Mouse (Mus musculus): ENCODE data around the gene Rab12. TPM values are rescaled to one million over a fixed set of nuclear protein-coding genes. Genes with fewer than 3 reads are reported as not detected.
A peak's percentile ranks its signal among the peaks of the same experiment; 100 is the strongest.

Rab12 gene
- polyA plus RNA-seq, 1 experiment from 2014 or later, result 60.1 TPM

GRCm38 (mm10) chr17:66473205-66473604 lies 46.3 kb downstream of the Rab12 start:
- Histone ChIP-seq H3K36me3 (ENCODE audit: control insufficient read depth, insufficient read depth, low read length) (no peaks in the 10 kb centered on the region), H3K4me3 (ENCODE audit: low read depth, low read length) (no peak overlapping the region), H3K27ac (replicated peaks; ENCODE audit: low read depth, low read length) (no peak overlapping the region), H3K4me1 (ENCODE audit: control insufficient read depth, insufficient read depth, low read length) (no peaks in the 10 kb centered on the region), H3K9ac (ENCODE audit: low read depth, low read length) (no peak overlapping the region), H3K4me2 (ENCODE audit: low read depth, low read length) (no peak overlapping the region), H3K27me3 (replicated peaks; ENCODE audit: control insufficient read depth, insufficient read depth, low read length) (no peaks in the 10 kb centered on the region), H3K9me3 (ENCODE audit: control insufficient read depth, low read length) (no peaks in the 10 kb centered on the region)
- WGBS, result 89% methylated on average over 1 of the region's 1 CpGs
- DNase-seq (ENCODE audit: low spot score), result no peak
- no peak for ATAC-seq (ENCODE audit: low read depth)

DNA sequence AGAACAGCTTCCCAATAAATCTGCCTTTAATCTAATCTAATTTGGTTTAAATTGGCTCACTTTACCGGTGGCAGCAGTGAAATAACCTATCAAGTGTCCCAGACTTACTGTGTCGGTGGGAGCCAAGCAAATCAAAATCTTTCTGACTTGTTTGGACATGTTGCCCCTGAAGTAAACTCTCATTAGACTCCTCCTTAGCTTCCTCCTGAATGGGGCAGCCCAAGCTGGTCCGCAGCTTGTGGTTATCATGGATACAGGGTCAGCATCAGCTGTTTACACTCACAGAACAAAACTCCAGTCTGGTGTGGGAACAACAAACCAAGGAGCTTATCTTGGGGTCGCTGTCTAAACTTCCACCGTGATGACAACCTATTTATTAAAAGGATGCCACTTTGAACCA lies 47.8 kb downstream of the Rab12 start:
- ATAC-seq (ENCODE audit: low read depth) (no peak), DNase-seq (ENCODE audit: low spot score) (no peak)
- H3K4me2 ChIP-seq (ENCODE audit: low read depth, low read length), result no peak overlapping the region
- H3K27ac ChIP-seq (replicated peaks; ENCODE audit: low read depth, low read length), result no peak overlapping the region
- WGBS, result 64% methylated on average over 5 of the region's 5 CpGs
- H3K4me1 ChIP-seq (ENCODE audit: control insufficient read depth, insufficient read depth, low read length), result no peaks in the 10 kb centered on the region
- no peaks in the 10 kb centered on the region for H3K27me3 ChIP-seq (replicated peaks; ENCODE audit: control insufficient read depth, insufficient read depth, low read length)
- no peak overlapping the region for H3K4me3 ChIP-seq (ENCODE audit: low read depth, low read length)
- no peaks in the 10 kb centered on the region for H3K9me3 ChIP-seq (ENCODE audit: control insufficient read depth, low read length)
- no peak overlapping the region for H3K9ac ChIP-seq (ENCODE audit: low read depth, low read length)
- H3K36me3 ChIP-seq (ENCODE audit: control insufficient read depth, insufficient read depth, low read length), result no peaks in the 10 kb centered on the region

DNA sequence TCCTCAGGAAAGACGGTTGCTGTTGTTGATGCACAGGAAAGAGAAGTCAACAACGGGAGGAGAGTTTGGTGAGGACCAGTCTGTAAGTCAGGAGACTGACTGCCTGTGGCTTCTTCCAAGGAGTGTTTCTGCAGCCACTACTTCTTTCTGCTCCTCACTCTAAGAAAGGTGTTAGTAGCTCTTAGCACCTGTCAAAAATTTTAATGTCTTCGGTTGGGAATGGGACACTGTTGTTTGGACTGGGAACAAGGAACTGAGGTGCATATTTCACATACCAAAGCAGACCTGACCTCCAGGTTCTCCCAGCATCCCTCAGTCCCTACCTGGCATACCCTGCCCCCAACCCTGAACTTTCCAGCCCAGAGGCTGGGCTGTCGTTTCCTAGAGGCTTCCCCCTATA lies 48.3 kb downstream of the Rab12 start:
- Histone ChIP-seq H3K9me3 (ENCODE audit: control insufficient read depth, low read length) (no peaks in the 10 kb centered on the region), H3K4me2 (ENCODE audit: low read depth, low read length) (no peak overlapping the region), H3K4me3 (ENCODE audit: low read depth, low read length) (no peak overlapping the region), H3K4me1 (ENCODE audit: control insufficient read depth, insufficient read depth, low read length) (no peaks in the 10 kb centered on the region), H3K9ac (ENCODE audit: low read depth, low read length) (no peak overlapping the region), H3K27ac (replicated peaks; ENCODE audit: low read depth, low read length) (no peak overlapping the region), H3K36me3 (ENCODE audit: control insufficient read depth, insufficient read depth, low read length) (no peaks in the 10 kb centered on the region), H3K27me3 (replicated peaks; ENCODE audit: control insufficient read depth, insufficient read depth, low read length) (no peaks in the 10 kb centered on the region)
- ATAC-seq (ENCODE audit: low read depth), result no peak
- DNase-seq (ENCODE audit: low spot score), result no peak
- 70% methylated on average over 4 of the region's 4 CpGs for WGBS

DNA sequence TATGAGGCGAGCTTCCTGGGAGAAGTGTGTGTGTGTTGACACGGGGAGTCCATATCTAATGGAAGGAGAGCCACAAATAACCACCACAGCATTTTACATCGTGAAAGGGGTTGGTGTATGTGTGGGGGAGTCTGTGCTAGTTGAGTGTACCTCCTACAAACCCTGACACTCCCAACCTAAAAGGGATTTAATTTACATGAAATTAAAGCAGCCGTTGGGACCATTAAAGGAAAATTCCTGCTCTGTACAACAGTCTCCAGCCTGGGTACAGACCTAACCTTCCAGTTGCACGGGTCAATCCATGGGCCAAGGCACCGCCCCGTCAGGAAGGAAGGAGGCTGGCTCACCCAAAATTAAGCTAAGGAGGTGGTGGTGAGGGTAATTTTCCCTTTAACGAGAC lies 49.5 kb downstream of the Rab12 start:
- ATAC-seq (ENCODE audit: low read depth) (no peak), DNase-seq (ENCODE audit: low spot score) (no peak)
- WGBS, result 34% methylated on average over 7 of the region's 8 CpGs
- no peaks in the 10 kb centered on the region for H3K9me3 ChIP-seq (ENCODE audit: control insufficient read depth, low read length)
- no peak overlapping the region for H3K4me2 ChIP-seq (ENCODE audit: low read depth, low read length)
- no peak overlapping the region for H3K27ac ChIP-seq (replicated peaks; ENCODE audit: low read depth, low read length)
- H3K9ac ChIP-seq (ENCODE audit: low read depth, low read length), result no peak overlapping the region
- no peak overlapping the region for H3K4me3 ChIP-seq (ENCODE audit: low read depth, low read length)
- H3K27me3 ChIP-seq (replicated peaks; ENCODE audit: control insufficient read depth, insufficient read depth, low read length), result no peaks in the 10 kb centered on the region
- no peaks in the 10 kb centered on the region for H3K36me3 ChIP-seq (ENCODE audit: control insufficient read depth, insufficient read depth, low read length)
- H3K4me1 ChIP-seq (ENCODE audit: control insufficient read depth, insufficient read depth, low read length), result no peaks in the 10 kb centered on the region

GRCm38 (mm10) chr17:66457278-66457677 lies 62.3 kb downstream of the Rab12 start:
- Histone ChIP-seq H3K36me3 (ENCODE audit: control insufficient read depth, insufficient read depth, low read length) (no peaks in the 10 kb centered on the region), H3K27ac (replicated peaks; ENCODE audit: low read depth, low read length) (no peak overlapping the region), H3K27me3 (replicated peaks; ENCODE audit: control insufficient read depth, insufficient read depth, low read length) (no peaks in the 10 kb centered on the region), H3K4me1 (ENCODE audit: control insufficient read depth, insufficient read depth, low read length) (no peaks in the 10 kb centered on the region), H3K4me2 (ENCODE audit: low read depth, low read length) (no peak overlapping the region), H3K9ac (ENCODE audit: low read depth, low read length) (no peak overlapping the region), H3K4me3 (ENCODE audit: low read depth, low read length) (no peak overlapping the region), H3K9me3 (ENCODE audit: control insufficient read depth, low read length) (no peaks in the 10 kb centered on the region)
- ATAC-seq (ENCODE audit: low read depth), result no peak
- 76% methylated on average over 1 of the region's 1 CpGs for WGBS
- DNase-seq (ENCODE audit: low spot score), result no peak

DNA sequence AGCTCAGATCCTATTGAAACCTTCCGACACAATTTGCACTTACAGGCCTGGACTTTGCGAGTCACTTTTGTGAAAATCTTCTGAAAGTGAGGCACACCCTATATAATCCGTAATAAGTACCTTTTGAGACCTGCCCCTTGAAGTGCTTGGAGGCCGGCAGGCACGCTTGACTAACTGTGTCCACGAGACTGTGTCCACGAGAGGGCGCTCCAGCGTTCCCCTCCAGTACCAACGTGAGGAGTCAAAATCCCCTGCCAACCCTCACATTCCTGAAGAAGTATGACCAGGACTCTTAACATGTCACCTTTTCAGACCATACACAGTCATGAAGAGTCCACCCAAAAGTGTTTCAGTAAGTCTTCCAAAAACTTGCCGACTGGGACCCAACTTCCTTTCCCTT lies 68.4 kb downstream of the Rab12 start:
- Histone ChIP-seq H3K4me3 (ENCODE audit: low read depth, low read length) (0 out of 2 replicates have a peak overlapping the region, but pooled peaks have one; percentile 79), H3K27ac (replicated peaks; ENCODE audit: low read depth, low read length) (no peak overlapping the region), H3K4me2 (ENCODE audit: low read depth, low read length) (peak overlapping the region; percentile 98), H3K27me3 (replicated peaks; ENCODE audit: control insufficient read depth, insufficient read depth, low read length) (peaks cover 35% of the 10 kb centered on the region), H3K9ac (ENCODE audit: low read depth, low read length) (no peak overlapping the region), H3K36me3 (ENCODE audit: control insufficient read depth, insufficient read depth, low read length) (no peaks in the 10 kb centered on the region), H3K9me3 (ENCODE audit: control insufficient read depth, low read length) (no peaks in the 10 kb centered on the region), H3K4me1 (ENCODE audit: control insufficient read depth, insufficient read depth, low read length) (peaks cover 18% of the 10 kb centered on the region; the same call in 1 of the 2 replicates)
- ATAC-seq (ENCODE audit: low read depth) (no peak), DNase-seq (ENCODE audit: low spot score) (peak; percentile 92)
- 1% methylated on average over 11 of the region's 11 CpGs for WGBS

DNA sequence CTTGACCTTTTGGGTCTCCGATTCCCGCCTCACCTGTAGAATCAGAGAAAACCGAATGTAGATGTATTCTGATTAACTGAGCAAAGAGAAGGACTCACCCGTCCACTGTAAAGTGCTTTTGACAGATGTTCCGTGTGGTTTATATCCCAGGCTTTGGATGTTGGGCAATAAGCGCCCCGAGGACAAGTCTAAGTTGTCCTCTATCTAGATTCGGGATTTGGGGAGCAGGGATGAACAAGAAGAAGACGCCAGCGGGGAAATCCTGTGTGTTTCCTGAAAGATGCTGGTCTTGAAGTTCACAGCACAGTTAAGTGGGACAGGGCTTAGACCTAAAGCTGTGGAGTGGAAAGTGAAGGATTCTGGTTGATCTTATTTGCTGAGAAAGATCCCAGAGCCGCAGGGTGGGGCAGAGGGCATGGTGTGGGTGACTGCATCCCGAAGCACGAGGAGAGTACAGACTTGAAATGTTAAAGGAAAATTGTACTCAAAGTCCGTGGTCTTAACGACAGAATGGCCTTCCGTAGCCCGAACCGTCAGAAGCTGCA lies 68.9 kb downstream of the Rab12 start:
- H3K27me3 ChIP-seq (replicated peaks; ENCODE audit: control insufficient read depth, insufficient read depth, low read length), result peaks cover 35% of the 10 kb centered on the region
- DNase-seq (ENCODE audit: low spot score), result no peak
- peak overlapping the region; percentile 79 for H3K4me3 ChIP-seq (ENCODE audit: low read depth, low read length)
- H3K9me3 ChIP-seq (ENCODE audit: control insufficient read depth, low read length), result no peaks in the 10 kb centered on the region
- H3K4me2 ChIP-seq (ENCODE audit: low read depth, low read length), result peak overlapping the region; percentile 98
- H3K36me3 ChIP-seq (ENCODE audit: control insufficient read depth, insufficient read depth, low read length), result no peaks in the 10 kb centered on the region
- H3K27ac ChIP-seq (replicated peaks; ENCODE audit: low read depth, low read length), result no peak overlapping the region
- WGBS, result 4% methylated on average over 18 of the region's 18 CpGs
- peaks cover 18% of the 10 kb centered on the region; the same call in 1 of the 2 replicates for H3K4me1 ChIP-seq (ENCODE audit: control insufficient read depth, insufficient read depth, low read length)
- peak overlapping the region; percentile 76; the same call in 1 of the 2 replicates for H3K9ac ChIP-seq (ENCODE audit: low read depth, low read length)
- ATAC-seq (ENCODE audit: low read depth), result no peak

DNA sequence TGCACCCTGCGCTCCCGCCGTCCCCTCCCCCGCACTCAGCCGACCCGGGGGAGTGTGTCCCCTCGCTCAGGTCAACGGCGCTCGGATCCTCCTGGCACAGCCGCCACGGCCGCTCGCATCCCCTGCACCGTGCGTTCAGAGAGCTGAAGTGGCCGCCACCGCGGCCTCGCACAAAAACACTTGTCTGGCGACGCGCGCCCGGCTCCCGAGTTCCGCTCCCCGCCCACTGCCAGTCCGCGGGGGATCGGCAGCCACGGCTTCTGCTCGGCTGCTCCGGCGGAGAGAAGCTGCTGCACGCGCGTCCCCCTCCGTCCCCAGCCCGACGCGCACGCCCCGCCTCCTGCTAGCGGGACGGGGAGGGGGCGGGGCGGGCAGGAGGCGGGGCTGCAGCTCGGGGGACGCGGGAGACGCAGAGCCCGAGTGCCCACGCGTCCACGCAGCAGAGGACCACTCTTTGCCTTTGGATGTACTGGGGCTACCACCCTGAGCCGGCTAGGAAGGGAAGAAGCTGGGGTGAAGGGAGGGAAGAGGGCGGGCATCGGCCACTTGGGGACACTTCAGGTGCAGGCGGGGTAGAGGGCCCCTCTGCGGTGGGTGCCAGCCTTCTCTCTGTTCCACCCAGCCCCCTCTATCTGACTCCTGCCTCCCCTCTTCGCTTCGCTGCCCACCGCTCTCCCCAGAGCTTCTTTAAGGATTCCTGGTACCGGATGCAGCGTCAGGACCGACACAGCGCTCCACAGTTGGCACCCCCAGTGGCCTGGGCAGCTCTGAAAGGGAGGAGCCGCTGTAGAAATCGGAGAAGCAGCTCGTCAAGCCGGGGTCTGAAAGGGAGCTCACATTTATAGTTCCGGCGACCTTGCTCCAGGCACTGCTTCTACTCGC lies 69.8 kb downstream of the Rab12 start, which contains the start of gene Mtcl1:
Gene Mtcl1 (minus strand): TSS at position 291 of the 882 bp plus-strand sequence.
- Histone ChIP-seq H3K27me3 (replicated peaks; ENCODE audit: control insufficient read depth, insufficient read depth, low read length) (peaks cover 35% of the 10 kb centered on the region), H3K27ac (replicated peaks; ENCODE audit: low read depth, low read length) (peak within 1 kb of the TSS; percentile 65), H3K36me3 (ENCODE audit: control insufficient read depth, insufficient read depth, low read length) (no peaks in the 10 kb centered on the region), H3K4me3 (ENCODE audit: low read depth, low read length) (peak within 1 kb of the TSS; percentile 79), H3K9ac (ENCODE audit: low read depth, low read length) (peak within 1 kb of the TSS; percentile 76), H3K9me3 (ENCODE audit: control insufficient read depth, low read length) (no peaks in the 10 kb centered on the region), H3K4me2 (ENCODE audit: low read depth, low read length) (peak within 1 kb of the TSS; percentile 98), H3K4me1 (ENCODE audit: control insufficient read depth, insufficient read depth, low read length) (peaks cover 18% of the 10 kb centered on the region; the same call in 1 of the 2 replicates)
- peak; percentile 85 for ATAC-seq (ENCODE audit: low read depth)
- WGBS, result under 1% methylated on average over 31 of the region's 76 CpGs
- peak; percentile 91 for DNase-seq (ENCODE audit: low spot score)
